Mouse (Mus musculus) cerebellum, adult 11 months (tissue): ENCODE results near the gene Cdiptos.
A peak's percentile ranks its signal among the peaks of the same experiment; 100 is the strongest.

ENCODE experiments used
- DNase-seq: peaks from one replicate; pipeline ENCODE4 v3.0.0; 2022

Gene Cdiptos

GRCm38 (mm10) chr7:127013385-127013784, 37.5 kb upstream of the Cdiptos start:
- no peak for DNase-seq

DNA sequence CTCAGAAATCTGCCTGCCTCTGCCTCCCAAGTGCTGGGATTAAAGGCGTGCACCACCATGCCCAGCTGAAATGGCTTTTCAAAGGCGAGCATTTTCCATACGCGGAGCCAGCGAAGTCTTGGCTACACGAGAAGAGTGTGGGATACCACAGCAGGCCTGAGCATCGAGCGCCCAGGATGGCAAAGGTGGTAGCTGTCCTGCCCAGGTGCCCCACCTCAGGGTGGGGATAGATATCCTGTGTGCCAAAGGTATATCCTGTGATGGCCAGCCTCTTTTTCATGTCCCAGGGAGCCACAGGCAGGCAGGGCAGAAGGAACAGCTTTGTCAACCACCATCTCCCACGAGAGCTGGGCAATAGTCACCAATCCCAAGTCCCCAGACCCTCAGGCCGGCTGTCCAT, 36.9 kb upstream of the Cdiptos start:
- no peak for DNase-seq

DNA sequence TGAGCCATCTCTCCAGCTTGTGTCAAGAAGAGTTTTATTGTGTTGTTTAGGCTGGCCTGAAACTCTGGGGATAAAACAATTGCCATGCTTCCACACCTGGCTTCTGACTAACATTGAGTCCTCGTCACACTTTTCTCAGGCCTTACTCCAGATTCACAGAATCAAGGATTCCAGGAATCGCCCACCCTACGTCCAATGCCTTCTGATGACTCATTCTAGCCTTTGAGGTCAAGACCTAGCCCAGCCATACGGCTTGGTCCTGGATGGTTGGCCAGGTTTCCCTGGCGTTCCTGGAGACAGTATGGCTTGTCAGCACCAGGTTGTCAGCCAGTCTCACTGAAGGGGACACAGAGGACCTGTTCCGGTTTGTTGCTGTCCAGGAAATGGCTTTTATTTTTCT, 36.5 kb upstream of the Cdiptos start:
- DNase-seq: no peak

DNA sequence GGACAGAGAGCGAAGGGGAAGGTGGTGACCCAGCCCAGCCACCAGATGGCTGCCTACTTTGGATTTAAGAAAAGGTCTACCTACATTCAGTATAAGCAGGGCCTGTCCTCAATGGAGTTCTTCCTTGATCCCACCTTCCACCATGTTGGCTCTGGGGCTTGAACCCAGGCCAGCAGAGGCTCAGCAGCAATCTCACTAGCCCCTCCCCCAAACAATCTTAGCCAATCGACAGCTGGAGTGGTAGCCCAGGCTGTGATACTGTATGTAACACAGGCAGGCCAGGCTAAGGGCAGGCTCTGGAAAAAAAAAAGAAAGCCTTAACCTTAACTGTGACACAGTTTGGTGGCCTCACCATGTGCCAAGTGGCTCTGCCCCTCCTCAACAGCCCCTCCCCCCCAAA, 35.8 kb upstream of the Cdiptos start:
- DNase-seq: no peak

DNA sequence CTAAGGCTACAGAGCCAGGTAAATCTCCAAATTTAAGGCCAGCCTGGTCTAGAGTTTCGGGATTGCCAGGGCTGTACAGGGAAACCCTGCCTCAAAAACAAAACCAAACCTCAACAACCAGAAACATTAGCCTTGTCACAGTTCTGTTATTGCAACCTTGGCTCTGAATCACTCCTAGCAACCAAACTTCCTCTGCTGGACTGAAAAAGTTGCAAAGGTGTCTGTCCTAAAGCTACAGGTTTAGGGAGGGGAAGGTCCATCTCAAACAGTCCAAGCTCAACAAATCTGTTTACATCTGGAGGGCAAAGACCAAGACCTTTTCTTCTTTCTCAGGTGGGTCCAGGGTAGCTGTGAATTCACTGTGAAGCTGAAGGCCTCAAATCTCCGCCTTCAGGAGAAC, 35.2 kb upstream of the Cdiptos start:
- DNase-seq: no peak

DNA sequence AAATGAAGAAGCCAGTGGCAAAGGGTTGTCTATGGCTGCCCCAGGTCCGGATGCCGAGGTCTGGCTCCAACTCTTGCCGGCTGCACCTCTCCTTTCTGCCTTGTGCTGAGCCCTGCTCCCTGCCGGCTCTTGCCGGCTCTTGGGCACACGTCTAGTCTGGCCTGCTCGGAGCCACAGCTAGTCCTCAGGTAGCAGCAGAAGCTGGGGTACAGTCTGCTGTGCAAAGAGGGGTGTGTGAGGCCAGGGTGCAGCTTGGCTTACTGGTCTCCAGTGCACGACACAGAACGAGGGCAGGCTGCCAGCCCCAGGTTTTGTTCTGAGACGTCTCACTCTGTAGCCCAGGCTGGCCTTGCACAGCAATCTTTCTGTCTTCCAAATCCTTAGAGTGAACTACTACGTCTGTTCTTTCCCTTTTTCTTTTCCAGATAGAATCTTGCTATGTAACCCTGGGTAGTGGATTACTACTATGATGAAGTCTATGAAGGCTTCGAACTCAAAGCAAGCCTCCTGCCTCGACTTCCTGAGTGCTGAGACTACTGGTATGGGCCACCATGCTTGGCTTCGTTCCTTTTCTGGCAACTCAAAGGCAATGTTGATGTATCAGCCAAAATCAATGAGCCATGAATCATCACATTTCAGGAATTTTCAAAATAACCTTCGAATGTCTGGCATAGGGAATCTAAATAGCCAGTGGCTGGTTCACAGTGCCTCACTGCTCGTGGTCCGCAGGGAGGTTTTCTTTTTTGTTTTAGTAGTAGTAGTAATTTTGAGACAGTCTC, 33.6 kb upstream of the Cdiptos start:
- DNase-seq: peak; percentile 63

GRCm38 (mm10) chr7:127008239-127009019, 32.5 kb upstream of the Cdiptos start:
- DNase-seq: peak; percentile 97

GRCm38 (mm10) chr7:127007313-127008024, 31.6 kb upstream of the Cdiptos start:
- DNase-seq: no peak

DNA sequence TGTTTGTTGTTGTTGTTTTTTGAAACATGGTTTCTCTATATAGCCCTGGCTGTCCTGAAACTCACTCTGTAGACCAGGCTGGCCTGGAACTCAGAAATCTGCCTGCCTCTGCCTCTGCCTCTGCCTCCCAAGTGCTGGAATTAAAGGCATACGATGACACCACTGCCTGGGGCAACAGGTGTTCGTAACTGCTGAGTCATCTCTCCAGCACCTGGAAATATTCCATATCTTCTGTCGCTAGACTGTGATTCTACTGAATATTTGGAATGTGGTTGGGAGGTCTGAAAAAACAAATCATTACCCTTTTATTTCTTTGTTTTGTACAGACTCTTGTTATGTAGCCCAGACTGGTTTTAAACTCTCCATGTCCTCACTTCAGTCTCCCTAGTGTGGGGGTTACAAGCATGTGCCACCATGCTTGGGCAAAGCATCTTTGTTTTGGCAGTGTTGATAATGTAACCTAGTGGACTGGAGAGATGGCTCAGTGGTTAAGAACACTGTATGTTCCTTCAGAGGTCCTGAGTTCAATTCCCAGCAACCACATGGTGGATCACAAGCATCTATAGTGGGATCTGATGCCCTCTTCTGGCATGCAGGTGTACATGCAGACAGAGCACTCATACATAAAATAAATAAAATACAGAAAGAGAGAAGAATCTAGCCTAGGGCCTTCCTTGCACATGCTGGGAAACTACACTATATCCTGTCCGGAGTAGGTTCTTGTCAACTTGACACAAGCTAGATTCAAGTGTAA, 28.4 kb upstream of the Cdiptos start:
- no peak for DNase-seq

GRCm38 (mm10) chr7:127003620-127004019, 27.7 kb upstream of the Cdiptos start:
- no peak for DNase-seq

- DNase-seq: no peak
Measured at GRCm38 (mm10) chr7:126999568-126999967, 23.7 kb upstream of the Cdiptos start.

DNA sequence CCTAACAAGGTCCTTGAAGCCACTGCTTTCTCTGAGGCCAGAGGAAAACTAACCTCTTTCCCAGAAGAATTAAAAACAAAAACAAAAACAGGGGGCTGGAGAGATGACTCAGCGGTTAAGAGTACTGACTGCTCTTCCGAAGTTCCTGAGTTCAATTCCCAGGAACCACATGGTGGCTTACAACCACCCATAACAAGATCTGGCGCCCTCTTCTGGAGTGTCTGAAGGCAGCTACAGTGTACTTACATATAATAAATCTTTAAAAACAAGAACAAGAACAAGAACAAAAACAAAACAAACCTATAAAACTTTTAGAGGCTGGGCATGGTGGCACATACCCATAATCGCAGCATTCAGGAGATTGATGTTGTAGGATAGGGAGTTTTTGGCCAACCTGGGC, 20.6 kb upstream of the Cdiptos start:
- DNase-seq: no peak

- DNase-seq: no peak
Measured at GRCm38 (mm10) chr7:126988816-126989215, 12.9 kb upstream of the Cdiptos start.

- DNase-seq: peak; percentile 82
Measured at GRCm38 (mm10) chr7:126986319-126986718, 10.4 kb upstream of the Cdiptos start.

GRCm38 (mm10) chr7:126984667-126985444, 9.0 kb upstream of the Cdiptos start:
- DNase-seq: no peak

DNA sequence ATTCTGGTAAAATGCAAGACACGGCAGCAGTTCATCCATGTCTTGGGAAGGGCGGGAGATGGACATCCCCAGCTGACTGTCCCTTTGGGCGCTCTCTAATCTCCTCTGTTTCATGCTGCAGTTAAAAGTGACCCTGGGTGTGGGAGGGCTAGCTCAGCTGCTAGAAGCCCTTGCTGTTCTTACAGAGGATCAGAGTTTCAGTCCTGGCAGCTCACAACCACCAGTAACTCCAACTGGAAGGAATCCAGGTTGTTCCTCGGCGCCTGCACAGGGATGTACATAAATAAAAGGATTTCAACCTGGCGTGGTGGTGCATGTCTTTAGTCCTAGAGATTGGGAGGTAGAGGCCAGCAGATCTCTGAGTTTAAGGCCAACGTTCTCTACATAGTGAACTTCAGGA, 7.2 kb upstream of the Cdiptos start:
- DNase-seq: no peak

DNA sequence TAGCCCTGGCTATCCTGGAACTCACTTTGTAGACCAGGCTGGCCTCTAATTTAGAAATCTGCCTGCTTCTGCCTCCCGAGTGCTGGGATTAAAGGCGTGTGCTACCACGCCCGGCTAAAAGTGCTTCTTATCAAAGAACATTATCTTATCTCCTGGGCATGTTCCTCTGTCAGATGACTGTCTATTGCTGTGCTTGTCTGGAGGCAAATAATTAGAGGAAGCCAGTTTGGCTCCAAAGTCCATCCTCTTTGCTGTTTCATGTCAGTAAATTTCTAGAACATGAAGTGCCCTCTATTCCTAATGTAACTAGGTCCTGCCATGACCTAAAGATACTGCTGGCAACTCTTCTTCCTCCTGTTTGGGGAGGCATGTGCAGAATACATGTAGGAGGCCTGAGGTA, 6.2 kb upstream of the Cdiptos start:
- no peak for DNase-seq

- no peak for DNase-seq
Measured at GRCm38 (mm10) chr7:126981601-126982000, 5.7 kb upstream of the Cdiptos start.

- DNase-seq: no peak
Measured at GRCm38 (mm10) chr7:126978841-126979240, 2.9 kb upstream of the Cdiptos start.

DNA sequence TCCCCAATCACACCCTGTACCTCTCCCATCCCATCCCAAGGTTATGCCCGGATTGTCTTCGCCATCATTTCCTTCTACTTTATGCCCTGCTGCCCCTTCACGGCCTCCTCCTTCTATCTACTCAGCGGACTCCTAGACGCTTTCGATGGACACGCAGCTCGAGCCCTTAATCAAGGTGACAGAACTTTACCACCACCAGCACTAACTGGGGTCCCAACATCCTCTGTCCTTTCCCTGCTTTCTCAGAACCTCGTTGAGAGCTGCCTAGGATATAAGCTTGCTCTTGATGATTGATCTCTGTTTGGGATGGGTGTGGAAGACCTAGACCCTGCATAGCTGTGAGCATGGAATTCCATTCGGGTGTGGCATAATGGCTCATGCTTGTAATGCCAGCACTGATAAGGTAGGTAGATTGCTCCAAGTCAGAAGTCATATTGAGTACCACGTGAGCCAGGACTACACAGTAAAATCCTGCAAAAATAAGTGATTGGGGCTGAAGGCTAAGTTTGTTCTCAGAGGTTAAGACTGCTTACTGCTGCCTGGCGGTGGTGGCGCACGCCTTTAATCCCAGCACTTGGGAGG, 1.1 kb upstream of the Cdiptos start:
- DNase-seq: no peak

DNA sequence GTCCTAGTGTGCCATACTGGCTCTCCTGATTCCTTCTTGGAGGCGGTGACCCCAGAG, 177 bp downstream of the Cdiptos start, which contains the start of gene Cdipt:
Cdipt (plus strand) TSS at position 22 of the 57 bp plus-strand sequence.
- DNase-seq: no peak

- DNase-seq: no peak
Measured at GRCm38 (mm10) chr7:126975493-126975892, 405 bp downstream of the Cdiptos start.
